Mouse (Mus musculus) v-Abl transformed pro-B cells (cell line): ENCODE measurements around the gene Gpr141.

Experiments used
- in situ Hi-C, 2 experiments: fragments of 400-800 bp; cut with MboI; formaldehyde crosslinking; loops; one replicate each; pipeline ENCODE4 v1.15.1; 2025; ENCODE audit not compliant: unreplicated experiment in 2 of 2

Gpr141 gene

DNA sequence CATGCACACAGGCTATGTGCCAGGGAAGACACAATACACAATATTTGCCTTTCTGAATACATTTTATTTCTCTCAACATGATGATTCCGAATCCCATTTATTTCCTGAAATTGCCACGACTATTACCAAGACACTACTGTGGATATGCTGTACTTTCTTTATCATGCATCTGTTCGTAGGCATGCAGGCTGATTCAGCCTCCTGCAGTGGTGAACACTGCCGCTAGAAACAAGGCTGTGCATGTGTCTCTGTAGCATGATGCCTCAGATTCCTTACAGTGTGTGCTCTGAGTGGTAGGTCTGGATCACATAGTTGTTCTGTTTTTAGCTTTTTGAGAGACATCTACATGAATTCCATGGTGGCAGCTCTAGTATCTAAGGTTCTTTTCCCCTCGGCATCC, 89.5 kb downstream of the Gpr141 start:
- in situ Hi-C loops = no loop called here

DNA sequence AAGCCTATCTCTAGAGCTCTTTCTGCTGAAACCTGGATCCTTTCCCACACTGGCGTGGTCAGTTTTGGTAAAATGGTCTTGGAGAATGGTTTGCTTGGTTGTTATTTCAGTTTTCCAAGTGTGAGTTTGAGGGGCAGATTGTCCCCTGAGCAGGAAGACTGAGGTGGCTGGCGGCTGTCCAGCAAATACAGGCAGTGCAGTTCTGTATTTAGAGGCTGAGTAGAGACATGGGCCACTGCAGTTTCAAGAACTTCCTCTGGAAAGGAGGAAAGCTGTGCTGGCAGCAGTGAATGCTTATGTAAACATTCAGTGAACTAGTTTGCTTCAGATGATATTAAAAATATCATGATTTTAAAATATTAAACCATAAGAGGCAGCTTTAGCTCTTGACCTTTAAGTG, 93.2 kb downstream of the Gpr141 start:
- in situ Hi-C loops = no loop called here

DNA sequence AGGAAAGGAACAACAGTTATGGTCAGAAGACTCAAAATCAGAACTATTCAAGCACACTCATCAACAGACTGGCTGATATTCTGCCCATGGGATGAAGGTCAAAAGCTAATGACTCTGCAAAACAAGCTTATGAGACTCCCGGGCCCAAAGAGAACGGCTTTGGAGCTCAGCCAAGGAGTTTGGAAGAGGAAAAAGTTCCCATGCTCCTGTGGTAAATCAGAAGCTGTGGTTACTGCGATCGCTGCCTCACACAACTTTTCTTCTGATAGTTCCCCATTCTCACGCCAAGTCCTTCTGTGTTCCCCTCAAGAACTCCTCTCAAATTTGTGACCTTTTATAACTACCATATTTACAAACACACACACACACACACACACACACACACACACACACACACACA, 105.1 kb downstream of the Gpr141 start:
- in situ Hi-C loops = loop anchor here (10.0 to 25.0 kb wide), 3 partner anchors 296 to 1426 kb away; partner anchors contain the start of genes Olfr1368 (in 2 of the 2) and Olfr263 (in 1 of the 2)

DNA sequence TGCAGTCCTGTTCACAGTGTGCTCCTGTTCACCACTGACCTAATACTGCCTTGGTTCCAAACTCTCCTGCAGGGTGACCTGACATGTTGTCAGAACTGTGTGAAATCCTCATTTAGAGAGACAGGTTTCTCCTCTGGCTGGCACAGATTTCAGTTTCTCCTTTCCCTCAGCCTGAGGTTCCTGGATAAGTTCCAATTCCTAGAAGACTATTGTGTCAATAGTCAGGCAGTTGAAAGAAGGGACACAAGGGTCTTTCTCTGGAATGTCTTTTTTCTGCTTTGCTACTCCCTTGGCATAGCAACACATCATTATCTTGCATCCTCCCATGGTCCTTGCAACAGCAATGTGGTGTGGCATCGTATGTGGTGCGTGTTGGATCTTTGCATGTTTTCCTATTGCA, 106.9 kb downstream of the Gpr141 start:
- in situ Hi-C loops = loop anchor here (10.0 to 25.0 kb wide), 3 partner anchors 298 to 1428 kb away; partner anchors contain the start of genes Olfr1368 (in 2 of the 2) and Olfr263 (in 1 of the 2)

DNA sequence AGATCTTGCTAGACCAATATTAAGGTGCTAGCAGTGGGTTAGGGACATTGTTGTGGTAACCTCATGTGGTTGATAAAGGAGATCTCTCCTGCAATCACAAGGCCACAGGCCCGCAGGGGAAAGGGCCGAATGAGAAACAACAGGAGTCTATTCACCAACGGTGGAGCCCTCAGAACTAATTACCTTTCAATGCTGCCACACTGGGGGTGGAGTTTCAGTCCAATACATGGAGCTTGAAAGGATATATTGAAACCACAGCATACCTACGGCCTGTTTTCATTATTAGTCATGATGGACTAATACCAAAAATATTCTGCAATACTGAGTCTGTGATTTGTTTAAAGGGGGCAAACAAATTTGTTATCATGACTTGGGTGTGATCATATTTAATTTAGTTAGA, 120.3 kb downstream of the Gpr141 start:
- in situ Hi-C loops = loop anchor here (10.0 to 25.0 kb wide), 2 partner anchors 321 to 1433 kb away; partner anchors contain the start of genes Olfr1368 (in 1 of the 2) and Olfr263 (in 1 of the 2)

DNA sequence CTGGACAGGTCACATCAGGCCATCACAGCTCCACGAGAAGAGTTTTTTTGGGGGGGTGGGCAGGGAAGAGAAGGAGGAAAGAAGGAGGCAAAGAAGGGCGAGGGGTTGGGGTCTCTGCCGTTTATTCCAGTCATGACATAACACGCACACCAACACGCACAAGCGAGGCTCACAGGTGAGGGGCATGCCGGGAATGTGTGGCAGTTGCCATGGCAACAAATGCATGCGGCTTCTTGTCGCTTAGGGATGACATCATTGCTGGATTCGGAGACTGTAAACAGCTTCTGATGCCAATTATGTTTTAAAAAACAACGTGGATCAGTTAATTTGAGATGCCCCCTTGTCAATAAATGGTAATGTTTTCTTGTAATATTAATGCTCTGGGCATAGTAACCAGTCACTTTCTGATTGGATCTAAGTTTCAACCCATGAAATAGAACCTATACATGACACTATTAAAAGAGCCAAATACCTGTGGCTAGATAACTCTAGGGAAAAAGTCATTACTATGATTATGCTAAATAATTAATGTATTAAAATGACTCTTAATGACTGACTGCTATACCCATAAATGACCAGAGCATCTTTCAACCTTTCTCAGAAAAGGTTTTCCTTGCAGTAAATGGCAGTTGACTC, 122.5 kb downstream of the Gpr141 start:
- in situ Hi-C loops = loop anchor here (10.0 to 25.0 kb wide), 2 partner anchors 323 to 1436 kb away; partner anchors contain the start of genes Olfr1368 (in 1 of the 2) and Olfr263 (in 1 of the 2)

DNA sequence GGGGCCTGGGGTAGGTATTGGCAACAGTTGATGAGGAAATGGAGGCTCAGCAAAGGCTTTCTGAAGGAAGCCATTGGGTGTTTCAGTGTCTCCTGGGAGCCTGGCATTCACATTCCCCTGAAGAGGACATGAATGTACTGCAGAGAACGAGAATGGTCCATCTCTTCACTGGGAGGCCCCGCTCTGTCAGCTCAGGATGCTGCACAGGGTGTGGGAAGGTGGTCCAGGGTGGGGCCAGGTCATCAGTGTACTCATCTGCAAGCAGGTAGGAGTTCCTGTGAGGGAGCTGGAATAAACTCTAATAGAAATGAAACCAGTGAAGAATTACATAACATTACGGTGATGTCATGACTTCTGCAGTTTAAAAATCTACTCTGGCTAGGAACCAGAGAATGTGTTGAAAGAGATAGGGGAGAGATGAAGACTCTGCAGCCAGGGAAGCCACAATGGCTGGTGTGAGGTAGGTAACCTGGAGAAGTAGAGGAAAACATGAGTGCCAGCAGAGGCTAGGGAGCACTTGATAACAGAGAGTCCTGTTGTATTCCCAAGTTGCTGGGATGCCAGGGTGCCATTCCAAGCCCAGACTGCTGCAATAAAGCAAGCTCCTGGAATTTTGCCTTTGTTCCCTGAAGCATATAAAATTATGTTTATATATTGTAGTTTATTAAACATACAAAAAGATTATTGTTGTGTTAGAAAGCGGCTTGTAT, 123.2 kb downstream of the Gpr141 start:
- in situ Hi-C loops = loop anchor here (10.0 to 25.0 kb wide), 2 partner anchors 324 to 1436 kb away; partner anchors contain the start of genes Olfr1368 (in 1 of the 2) and Olfr263 (in 1 of the 2)
